Mouse (Mus musculus) frontal cortex, postnatal 36 days (tissue): Measurements from ENCODE around the gene Atp6v0a2.
"Not testable (repeated sequence)": the region's sequence is repeated elsewhere in the genome, so short reads cannot be mapped to it uniquely, and the experiment has no call there.

Source experiments
- DNase-seq, 2 experiments: peaks; one replicate each; pipeline ENCODE4 v3.0.0; 2022; ENCODE audit warnings: low spot score in 2 of 2

Atp6v0a2 gene

DNA sequence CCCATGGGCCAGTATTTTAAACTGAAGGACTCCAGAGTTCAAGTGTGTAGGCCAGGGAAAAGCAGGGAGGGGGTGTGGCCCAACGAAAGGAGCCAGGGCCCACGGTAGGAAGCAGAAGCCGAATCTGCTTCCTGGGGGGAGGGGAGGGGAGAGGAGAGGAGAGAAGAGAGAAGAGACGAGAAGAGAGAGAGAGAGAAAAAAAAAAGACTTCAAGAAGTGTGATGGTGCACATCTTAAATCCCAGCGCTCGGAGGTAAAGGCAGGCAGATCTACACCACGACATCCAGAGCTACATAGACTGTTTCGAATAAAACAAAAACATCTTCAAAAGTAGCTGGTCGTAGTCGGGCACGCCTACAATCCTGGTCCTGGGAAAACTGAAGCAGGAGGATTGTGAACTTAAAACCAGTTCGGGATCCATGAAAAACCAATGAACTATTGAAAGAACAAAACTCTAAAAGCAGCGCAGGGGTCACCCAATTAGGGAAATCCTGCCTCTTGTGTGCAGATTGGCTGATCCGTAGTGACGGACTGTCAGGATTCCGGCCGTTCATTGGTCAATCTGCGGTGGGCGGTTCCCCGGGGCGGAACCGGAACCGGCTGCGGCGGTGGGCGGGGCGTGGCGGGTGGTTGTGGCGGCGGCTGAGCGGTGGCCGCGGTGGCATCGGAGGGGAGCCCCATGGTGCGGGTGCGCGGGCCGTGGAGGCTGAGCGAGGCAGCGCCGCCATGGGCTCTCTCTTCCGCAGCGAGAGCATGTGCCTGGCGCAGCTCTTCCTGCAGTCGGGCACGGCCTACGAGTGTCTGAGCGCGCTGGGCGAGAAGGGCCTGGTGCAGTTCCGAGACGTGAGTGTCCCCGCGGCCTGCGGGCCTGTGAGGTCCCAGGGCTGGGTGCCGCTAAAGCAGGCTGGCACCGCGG is at the start of gene Atp6v0a2:
Gene Atp6v0a2, plus strand, starts transcription at position 129 of the 916 bp plus-strand sequence.
- peak; percentile 93 to 94 for DNase-seq

DNA sequence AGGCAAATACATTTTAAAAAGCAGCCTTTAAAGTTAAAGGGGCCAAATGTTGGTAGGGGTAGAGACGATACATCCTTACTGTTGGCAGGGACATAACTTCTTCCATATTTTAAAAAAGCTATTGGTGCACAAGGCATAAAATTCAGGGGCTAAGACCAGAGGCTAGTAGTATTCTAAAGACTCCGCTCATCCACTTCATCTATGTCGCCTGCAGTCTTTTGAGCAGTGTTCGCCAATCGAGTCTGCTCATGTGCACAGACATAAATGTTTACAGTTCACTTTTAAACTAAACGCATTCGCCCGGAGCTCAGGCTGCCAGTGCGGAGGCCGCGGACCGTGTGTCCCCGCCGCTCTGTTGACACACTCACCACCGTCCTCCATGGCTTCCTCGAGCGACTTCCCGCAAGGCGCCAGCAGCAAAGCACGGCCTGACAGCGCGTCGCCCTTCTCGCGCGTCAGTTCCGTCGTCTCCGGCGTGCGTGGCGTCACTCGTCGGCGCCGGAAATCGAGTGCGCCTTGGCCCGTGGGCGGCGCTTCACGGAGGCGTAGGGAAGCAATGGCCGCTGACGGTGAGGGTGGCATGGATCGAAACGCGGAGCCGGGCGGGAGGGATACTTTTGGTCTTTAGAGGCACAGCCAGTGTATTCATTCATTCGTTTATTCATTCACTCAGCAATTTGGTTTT is 49.6 kb upstream of the Atp6v0a2 start, which contains the start of the genes Eif2b1 and Gtf2h3:
Gene Eif2b1, minus strand, starts transcription at position 499 of the 685 bp plus-strand sequence.
Gene Gtf2h3, plus strand, starts transcription at position 508 of the 685 bp plus-strand sequence.
- DNase-seq, result peak; percentile 92 to 96

DNA sequence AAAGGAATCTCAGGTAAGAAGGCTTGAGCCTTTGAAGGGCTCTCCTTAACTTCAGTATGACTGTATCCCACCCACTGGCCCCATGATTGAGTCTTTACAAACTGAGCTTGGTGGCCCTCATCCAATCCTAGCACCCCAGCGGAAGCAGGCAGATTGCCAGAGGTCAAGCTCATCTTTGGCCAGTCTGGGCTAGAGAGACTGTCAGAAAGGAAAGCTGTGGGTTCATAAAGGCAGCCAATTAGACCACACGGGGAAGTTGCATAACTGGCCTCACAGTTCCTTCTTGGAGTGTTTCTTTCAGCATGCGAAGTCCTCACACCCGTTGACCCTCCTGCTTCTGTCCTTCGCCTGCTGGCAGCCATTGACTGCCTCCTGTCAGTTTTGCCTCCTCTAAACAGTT is 45.9 kb upstream of the Atp6v0a2 start:
- DNase-seq, result no peak

DNA sequence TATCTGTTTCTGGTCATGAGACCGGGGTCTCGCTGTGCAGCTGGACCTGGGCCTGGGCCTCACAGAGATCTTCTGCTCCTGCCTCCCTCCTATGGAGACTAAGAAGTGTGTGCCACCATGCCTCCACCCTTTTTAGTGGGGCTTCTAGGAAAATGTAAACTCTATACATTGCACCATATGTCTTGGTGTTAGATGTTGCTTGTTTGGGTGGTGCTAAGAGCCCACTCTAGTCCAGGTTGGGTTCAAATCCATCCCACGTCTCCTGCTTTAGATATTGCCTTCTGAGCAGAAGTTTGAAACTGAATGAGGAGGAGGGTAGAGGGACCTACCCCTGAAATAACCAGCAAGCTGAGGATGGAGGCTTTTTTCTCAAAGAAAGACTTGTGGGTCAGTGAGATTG is 35.6 kb upstream of the Atp6v0a2 start:
- DNase-seq, result peak in 1 of 2 experiments; percentile 16

DNA sequence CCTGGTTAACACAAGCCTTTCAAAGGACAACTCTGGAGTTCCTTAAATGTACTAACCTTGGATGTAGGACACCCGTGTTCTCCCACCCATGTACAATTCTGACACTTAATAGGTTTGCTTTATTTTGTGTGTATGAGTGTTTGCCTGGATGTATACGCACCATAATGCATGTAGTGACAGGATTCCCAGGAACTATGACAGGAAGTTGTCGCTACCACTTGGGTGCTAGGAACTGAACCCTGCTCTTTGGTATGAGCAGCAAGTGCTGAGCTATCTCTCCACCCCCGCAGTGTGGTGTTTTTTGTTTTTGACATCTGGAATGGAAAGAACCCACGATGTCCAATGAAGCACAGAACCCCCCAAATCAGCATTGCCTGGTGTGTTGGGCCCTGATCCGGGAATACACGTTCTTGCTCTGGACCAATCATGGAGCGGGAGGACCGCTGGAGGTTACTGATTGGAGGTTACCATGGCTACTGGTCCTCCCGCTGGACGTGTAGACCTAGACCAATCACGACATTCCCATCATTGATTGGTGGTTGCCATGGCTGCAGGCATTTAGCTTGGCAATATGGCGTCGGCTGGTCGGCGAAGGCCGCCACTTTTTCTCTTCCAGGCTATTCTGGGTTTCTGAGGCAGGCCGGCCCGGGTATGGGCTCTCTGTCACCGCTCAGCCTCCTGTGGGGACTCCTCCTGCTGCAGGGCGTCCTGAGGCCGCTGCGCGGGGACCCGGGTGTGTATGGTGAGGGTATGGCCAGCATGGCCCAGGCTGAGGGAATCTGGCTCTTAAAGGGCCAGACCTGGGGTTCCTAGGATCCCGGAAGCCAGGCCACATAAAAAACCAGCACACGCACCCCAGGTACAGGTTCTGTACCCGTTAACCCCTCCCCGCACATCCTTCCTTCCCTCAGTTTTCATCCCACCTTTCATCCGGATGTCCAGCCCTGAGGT is 29.9 kb upstream of the Atp6v0a2 start:
- DNase-seq, result peak; percentile 92 to 96

DNA sequence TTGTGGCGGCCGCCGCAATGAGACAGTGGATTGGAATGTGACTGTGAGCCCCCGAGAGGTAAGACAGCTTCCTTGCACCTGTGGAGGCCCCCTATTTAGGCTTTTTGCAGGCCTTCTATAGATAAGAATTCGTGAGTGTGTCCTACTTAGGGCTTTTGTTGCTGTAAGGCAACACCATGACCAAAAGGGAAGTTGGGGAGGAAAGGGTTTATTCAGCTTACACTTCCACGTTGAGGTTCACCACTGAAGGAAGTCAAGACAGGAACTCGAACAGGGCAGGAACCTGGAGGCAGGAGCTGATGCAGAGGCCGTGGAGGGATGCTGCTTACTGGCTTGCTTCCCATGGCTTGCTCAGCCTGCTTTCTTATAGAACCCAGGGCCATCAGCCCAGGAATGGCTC is 28.6 kb upstream of the Atp6v0a2 start:
- not testable (repeated sequence) for DNase-seq

DNA sequence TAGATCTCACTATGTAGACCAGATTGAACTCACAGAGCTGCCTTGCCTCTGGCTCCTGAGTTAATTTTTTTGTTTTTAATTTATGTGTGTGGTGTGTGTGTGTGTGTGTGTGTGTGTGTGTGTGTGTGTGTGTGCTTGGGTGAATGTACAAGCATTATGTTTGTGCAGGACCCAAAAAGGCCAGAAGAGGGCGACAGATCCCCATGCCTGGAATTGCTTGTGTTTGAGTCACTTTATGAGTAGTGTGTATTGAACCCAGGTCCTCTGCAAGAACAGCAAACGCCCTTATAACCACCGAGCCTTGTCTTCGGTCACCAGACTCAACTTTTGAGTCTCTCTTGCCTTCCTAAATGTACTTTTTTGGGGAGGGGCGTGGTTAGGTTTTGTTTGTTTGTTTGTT is 26.0 kb upstream of the Atp6v0a2 start:
- DNase-seq, result peak; percentile 50 to 56

DNA sequence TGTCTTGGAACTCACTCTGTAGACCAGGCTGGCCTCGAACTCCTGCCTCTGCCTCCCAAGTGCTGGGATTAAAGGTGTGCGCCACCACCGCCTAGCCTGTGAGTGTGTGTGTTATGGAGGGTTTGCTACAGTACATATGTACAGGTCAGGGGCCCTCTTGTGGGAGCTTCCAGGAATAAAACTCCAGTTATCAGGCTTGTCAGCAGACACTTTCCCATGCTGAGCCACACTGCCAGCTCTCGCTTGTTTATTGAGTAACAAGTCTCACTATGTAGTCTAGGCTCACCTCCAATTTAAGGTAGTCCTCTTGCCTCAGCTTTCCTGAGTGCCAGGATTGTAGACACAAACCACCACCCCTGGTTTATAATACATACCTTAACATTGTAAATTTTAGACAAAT is 24.1 kb upstream of the Atp6v0a2 start:
- no peak for DNase-seq

DNA sequence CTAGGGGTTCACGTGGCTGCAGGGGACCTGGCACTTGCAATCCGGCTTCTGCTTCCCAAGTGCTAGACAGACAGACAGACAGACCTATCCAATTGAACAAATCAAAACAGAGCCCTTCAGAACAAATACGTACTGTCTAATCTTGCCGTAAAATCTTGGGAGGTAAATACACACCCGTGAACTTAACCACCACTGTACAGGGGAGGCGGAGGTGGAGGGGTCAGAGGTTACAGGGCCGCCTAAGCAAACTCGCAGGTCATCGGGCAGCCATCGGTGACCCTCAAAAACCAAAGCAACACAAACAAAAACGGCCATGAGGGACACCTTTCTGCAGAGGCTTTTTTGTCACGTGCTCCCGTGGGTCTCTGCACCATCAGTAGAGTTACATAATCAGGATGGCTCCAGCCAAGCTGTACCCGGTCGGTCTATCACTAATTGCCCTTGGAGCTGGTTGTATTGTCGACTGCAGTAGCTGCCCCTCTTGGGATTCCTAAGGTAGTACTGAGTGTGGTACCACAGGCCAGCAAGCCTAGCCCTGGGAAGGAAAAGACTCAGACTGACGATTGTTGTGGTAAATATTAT is 23.2 kb upstream of the Atp6v0a2 start:
- DNase-seq, result no peak

DNA sequence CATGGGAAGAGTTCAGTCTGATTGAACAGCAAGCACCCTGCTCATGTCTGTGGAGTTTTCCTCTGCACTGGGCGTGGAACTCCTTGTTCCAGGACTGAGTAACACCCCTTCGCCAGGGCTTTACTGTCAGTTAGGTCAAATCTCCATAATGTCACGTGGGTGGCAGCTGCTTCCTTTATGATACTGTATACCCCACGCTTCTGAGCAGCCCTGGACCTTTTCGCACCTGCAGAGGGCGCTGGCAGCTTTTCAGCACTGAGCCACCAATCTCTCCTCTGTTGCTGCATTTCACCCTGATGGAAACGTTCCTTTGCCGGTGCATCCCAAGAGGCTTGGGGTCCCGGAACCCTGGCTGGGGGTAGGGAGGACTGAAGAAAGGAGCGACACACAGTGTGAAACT is 17.4 kb upstream of the Atp6v0a2 start:
- no peak for DNase-seq

DNA sequence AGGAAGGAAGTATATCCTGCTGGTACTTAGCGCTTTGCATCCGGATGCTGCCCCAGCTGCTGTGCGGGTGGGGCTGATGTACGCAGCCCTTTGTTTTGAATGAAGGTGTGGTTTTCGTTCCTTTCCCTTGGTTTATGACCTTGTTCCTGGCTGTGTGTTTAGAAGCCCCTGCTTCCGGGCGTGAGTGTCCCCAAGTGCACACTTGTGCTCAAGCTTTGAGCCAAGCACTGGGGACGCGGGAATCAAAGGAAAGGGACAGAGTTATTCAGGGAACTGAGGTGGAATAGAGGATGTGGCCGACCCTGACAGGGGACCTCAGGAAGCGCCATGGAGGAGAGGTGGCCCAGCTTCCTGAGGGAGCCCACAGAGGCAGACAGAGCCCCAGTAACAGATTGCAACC is 13.7 kb upstream of the Atp6v0a2 start:
- DNase-seq, result no peak

DNA sequence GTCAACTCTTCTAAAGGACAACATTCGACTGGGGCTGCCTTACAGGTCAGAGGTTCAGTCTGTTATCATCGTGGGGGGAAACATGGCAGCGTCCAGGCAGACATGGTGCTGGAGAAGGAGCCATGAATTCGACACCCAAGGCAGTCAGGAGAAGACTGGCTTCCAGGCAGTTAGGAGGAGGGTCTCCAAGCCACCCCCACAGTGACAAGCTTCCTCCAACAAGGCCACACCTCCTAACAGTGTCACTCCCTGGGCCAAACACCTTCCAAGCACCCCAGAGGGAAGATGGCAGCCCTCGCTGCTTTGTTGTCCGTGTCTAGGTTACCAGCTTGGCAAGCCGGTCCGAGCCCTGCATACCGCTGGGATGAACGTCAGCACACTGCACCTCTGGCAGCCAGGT is 9.7 kb upstream of the Atp6v0a2 start:
- DNase-seq, result no peak

DNA sequence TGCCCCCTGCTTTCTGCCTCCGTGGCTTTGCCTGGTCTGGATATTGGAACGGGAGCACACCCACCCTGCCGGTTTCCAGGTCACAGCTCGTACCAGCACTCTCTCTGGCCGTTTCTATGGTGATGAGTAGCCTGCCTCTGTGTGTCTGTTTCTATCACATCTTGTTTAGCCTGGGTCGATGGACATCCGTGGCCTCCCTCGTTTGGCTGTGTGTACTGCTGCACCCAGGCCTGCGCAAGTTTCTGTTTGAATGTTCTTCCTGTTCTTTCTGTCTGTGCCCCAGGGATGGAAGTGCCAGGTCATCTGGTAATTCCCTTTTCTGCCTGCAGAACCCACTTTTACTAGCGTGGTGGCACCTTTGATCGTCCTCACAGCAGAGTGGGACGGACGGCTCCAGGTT is 7.0 kb upstream of the Atp6v0a2 start:
- DNase-seq, result peak in 1 of 2 experiments; percentile 11

DNA sequence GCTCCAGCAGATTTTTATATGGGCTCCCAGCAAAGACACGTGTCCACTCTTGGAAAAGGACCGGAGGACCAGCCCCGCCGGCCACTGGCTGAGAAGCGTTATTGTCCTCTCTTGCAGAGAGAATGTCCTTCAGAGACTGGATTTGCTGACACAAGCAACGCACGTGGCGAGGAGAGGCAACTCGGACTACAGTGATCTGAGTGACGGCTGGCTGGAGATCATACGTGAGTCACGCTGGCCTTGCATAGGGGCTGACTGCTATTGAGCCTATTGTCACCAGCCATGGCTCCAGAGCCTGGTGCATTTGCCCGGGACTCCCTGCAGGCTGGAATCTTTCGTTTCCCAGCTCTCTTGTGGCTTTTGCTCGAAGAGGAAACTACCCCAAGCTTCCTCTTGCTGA is 5.5 kb upstream of the Atp6v0a2 start:
- no peak for DNase-seq

DNA sequence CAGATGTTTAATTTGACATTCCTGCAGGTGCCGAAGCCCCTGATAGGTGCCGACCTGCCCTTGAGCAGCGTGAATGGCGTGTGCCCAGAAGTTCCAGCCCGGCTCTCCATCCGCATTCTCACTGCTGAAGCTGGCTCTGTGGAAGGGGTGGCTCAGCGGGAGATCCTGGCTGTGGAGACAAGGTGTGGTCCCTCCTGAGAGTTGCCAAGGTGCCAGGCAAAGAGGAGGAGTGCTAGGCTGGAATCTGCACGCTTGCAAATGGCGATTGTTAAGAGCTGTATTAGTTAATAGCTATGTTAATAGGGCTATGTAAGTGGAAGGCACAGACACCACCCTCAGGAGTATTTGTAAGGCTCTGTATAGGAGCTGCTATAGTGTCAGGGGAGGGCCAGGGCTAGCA is 4.1 kb upstream of the Atp6v0a2 start:
- DNase-seq, result no peak

DNA sequence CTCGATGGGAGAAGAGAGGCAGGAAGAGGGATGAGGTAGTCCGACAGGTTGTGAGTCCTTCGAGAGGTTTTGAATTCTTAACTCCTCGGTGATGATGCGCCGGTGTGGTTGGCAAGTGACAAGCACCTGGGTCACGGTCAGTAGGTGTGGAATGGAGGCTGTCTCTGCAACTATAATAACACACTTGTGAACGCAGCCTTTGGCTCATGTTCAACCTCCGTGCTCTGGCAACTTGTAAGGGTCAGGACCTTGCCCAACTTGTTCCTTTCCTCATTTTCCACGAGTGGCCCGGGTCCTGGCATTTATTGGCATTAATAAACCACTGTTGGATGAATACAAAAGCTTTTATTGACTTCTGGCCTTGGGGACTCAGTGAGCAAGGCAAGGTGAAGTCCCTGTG is 1.3 kb downstream of the Atp6v0a2 start:
- DNase-seq, result no peak

DNA sequence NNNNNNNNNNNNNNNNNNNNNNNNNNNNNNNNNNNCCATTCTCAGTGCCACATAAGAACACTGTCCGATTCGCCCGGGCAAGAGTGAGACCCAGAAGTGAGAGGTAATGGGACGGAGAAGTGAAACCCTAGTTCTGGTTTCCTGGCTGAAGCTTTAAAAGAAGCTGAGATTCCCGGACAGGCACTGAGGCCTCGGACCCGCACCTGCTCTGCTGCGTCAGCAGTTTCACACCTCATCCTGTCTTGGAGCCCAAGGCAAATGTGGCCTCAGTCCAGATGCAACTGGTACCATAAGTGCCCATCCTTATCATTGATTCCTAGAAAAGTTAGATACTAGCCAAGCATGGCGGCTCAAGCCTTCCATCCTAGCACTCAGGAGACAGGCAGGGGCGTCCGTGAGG is 3.3 kb downstream of the Atp6v0a2 start:
- DNase-seq, result no peak

DNA sequence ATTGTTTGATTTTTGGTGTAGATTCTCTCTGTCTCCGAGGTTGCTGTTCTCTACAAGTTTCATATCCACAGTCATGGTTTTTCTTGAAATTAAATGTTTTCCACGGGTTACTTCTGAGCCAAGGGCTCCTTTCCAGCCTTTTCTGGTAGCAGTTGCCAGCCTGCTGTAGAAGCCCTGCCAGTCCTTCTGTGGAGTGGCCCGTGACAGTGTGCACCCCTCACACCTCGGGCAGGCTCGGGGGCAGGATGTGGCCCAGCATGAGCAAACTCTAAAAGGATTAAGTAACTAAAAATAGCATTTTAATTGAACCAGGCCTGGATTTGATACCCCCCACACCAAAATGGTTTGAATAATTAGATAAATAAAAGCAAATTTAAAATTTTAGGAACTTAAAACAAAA is 4.1 kb downstream of the Atp6v0a2 start:
- DNase-seq, result no peak

DNA sequence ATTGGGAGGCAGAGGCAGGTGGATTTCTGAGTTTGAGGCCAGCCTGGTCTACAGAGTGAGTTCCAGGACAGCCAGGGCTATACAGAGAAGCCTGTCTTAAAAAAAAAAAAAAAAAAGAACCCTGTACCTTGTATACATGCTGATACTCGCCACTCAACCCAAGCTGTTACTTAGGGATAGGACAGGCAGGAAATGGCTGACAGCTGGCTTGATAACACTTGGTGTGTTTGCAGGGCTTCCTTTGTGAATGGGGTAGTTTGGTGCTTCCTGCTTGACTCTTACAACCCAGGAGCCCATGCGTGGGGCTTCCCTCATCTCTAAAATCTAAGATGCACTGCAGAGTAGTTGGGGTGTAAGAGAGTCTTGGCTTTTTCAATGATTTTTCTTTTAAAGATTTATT is 5.0 kb downstream of the Atp6v0a2 start:
- no peak for DNase-seq

DNA sequence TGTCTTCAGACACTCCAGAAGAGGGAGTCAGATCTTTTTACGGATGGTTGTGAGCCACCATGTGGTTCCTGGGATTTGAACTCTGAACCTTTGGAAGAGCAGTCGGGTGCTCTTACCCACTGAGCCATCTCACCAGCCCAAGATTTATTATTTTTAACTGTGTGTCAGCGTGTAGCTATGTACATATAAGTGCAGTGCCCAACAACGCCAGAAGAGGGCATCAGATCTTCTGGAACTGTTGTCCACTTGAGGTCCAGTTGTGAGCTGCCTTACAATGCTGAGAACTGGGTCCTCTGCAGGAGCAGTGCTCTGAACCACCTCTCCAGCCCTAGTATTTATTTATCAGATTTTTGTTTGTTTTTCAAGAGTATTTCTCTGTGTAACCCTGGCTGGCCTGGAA is 6.7 kb downstream of the Atp6v0a2 start:
- DNase-seq, result not testable (repeated sequence)

DNA sequence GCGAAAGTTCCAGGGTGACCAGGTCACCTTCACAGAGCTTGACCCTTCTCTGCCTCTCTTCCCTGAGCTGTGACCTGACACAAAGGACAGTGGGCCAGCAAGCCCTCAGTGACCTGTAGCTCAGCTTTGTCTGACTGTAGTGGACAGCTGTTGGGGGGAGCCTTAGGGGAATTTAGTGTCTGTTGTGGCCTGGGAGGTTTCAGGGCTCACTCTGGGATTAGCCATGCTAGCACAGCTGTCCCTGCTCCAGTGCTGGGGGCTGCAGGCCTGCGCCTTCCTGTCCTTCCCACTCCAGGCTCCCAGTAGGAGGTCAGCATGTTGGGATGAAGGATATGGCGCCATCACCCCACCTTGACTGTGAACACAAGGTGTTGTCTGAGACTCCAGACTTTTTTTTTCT is 7.8 kb downstream of the Atp6v0a2 start:
- DNase-seq, result no peak
